22 mouse cellular contexts compared by ENCODE assay signal in the genomic region with DNA sequence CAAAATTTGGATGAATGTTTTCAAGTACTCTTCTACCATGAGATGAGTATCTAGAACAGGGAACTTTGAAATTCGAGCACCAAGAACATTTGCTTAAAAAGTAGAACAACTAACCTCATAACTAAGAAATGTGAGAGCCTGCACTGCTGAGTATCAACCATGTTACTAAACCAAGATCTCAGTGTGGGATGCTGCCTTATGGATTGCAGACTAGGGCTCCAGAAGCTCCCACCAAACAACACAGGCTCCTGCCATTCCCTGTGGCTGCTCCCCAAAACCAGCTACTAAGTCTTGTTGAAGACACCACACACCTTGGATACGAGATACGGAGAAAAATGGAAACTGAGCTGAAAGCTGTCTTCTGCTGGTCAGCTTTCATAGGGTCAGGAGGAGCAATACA. TPM values are rescaled to one million over a fixed set of nuclear protein-coding genes. Genes with fewer than 3 reads are reported as not detected.
DNase-seq lines count a peak whose midpoint lies in the region; ATAC-seq and TF ChIP-seq lines count a peak whose summit lies in the region.
"Had no signal": no experiment of that assay in that cellular context is flagged by ENCODE, and none has a peak within 500 bp of the region (broad histone marks: within the 10 kb centered on the region; RNA-seq: fewer than 3 reads in every experiment).

No protein-coding gene starts in this region.

- H3K9me3 ChIP-seq in heart, embryonic 16.5 days (replicated peaks; ENCODE audit: control insufficient read depth, low read length), result no peaks in the 10 kb centered on the region
- H3K9me3 ChIP-seq in heart, embryonic 11.5 days (replicated peaks; ENCODE audit: control insufficient read depth, low read length), result no peaks in the 10 kb centered on the region
- no peaks in the 10 kb centered on the region for H3K9me3 ChIP-seq in lung, embryonic 16.5 days (ENCODE audit: control insufficient read depth, low read length)
- no peaks in the 10 kb centered on the region for H3K9me3 ChIP-seq in midbrain, embryonic 13.5 days
- H3K9me3 ChIP-seq: midbrain, embryonic 12.5 days; neural tube, embryonic 12.5 days had no signal

- H3K4me3 ChIP-seq in heart, embryonic 16.5 days (ENCODE audit: low read length), result no peak overlapping the region
- no peak overlapping the region for H3K4me3 ChIP-seq in heart, embryonic 11.5 days (ENCODE audit: low read depth, low read length)
- no peak overlapping the region for H3K4me3 ChIP-seq in lung, embryonic 16.5 days (ENCODE audit: low read length)
- H3K4me3 ChIP-seq in midbrain, embryonic 13.5 days (replicated peaks), result no peak overlapping the region
- H3K4me3 ChIP-seq in cerebellum, adult 2 months (replicated peaks; ENCODE audit: insufficient read depth, low read depth, low read length), result no peak overlapping the region
- H3K4me3 ChIP-seq: midbrain, embryonic 12.5 days; neural tube, embryonic 12.5 days had no signal

- no peak for TF ChIP-seq CTCF in cerebellum, adult 2 months (IDR thresholded peaks at IDR 0.05; ENCODE audit: borderline replicate concordance, insufficient read depth, low read depth, low read length)

- WGBS in heart, embryonic 16.5 days, result 86% methylated on average over 3 of the region's 3 CpGs
- 81% methylated on average over 3 of the region's 3 CpGs for WGBS in heart, embryonic 11.5 days (ENCODE audit: insufficient replicate concordance)
- 94% methylated on average over 3 of the region's 3 CpGs for WGBS in lung, embryonic 16.5 days
- WGBS in midbrain, embryonic 13.5 days, result 87% methylated on average over 3 of the region's 3 CpGs
- 93% methylated on average over 3 of the region's 3 CpGs for WGBS in cerebellum, adult 2 months

- no peaks in the 10 kb centered on the region for H3K27me3 ChIP-seq in heart, embryonic 16.5 days (ENCODE audit: control insufficient read depth, insufficient read depth, low read length)
- H3K27me3 ChIP-seq in heart, embryonic 11.5 days (ENCODE audit: control insufficient read depth, insufficient read depth, low read length), result no peaks in the 10 kb centered on the region
- no peaks in the 10 kb centered on the region for H3K27me3 ChIP-seq in lung, embryonic 16.5 days (ENCODE audit: control insufficient read depth, insufficient read depth, low read depth, low read length)
- no peaks in the 10 kb centered on the region for H3K27me3 ChIP-seq in midbrain, embryonic 13.5 days
- no peaks in the 10 kb centered on the region; the same call in 1 of the 2 replicates for H3K27me3 ChIP-seq in cerebellum, adult 2 months (ENCODE audit: control insufficient read depth, insufficient read depth, low read length)
- H3K27me3 ChIP-seq: midbrain, embryonic 12.5 days; neural tube, embryonic 12.5 days; Patski had no signal

- TF ChIP-seq POLR2A in cerebellum, adult 2 months (IDR thresholded peaks at IDR 0.05; ENCODE audit: borderline replicate concordance, insufficient read depth, low read length), result no peak

- peak; percentile 96 for ATAC-seq in frontal cortex, adult (ENCODE audit: low TSS enrichment)
- ATAC-seq in heart, embryonic 16.5 days (replicated peaks; ENCODE audit: extremely low read depth, insufficient read depth, low FRiP score), result no peak
- ATAC-seq in heart, embryonic 11.5 days (replicated peaks; ENCODE audit: insufficient number of reproducible peaks, low FRiP score, low TSS enrichment), result no peak
- no peak for ATAC-seq in lung, embryonic 16.5 days (ENCODE audit: low read depth)
- ATAC-seq in midbrain, embryonic 13.5 days, result no peak
- ATAC-seq: CD4-positive, CD25-positive, alpha-beta regulatory T cell, adult 4 months; forebrain, embryonic 16.5 days had no signal

- H3K4me1 ChIP-seq in heart, embryonic 16.5 days (ENCODE audit: control insufficient read depth, insufficient read depth, low read length), result peaks cover 5% of the 10 kb centered on the region; the same call in 1 of the 2 replicates
- H3K4me1 ChIP-seq in heart, embryonic 11.5 days (ENCODE audit: control insufficient read depth, insufficient read depth, low read length), result no peaks in the 10 kb centered on the region
- H3K4me1 ChIP-seq in lung, embryonic 16.5 days (replicated peaks; ENCODE audit: control insufficient read depth, insufficient read depth, low read length), result peaks cover 10% of the 10 kb centered on the region
- H3K4me1 ChIP-seq in midbrain, embryonic 13.5 days (replicated peaks), result 0 out of 2 replicates have a peak, but pooled peaks cover 6% of the 10 kb centered on the region
- no peaks in the 10 kb centered on the region for H3K4me1 ChIP-seq in cerebellum, adult 2 months (ENCODE audit: control insufficient read depth, insufficient read depth, low read length)
- H3K4me1 ChIP-seq: neural tube, embryonic 12.5 days had no signal

- no peak overlapping the region for H3K4me2 ChIP-seq in heart, embryonic 16.5 days (ENCODE audit: low read depth, low read length)
- H3K4me2 ChIP-seq in heart, embryonic 11.5 days, result no peak overlapping the region
- no peak overlapping the region for H3K4me2 ChIP-seq in lung, embryonic 16.5 days (ENCODE audit: low read depth, low read length)
- H3K4me2 ChIP-seq in midbrain, embryonic 13.5 days (replicated peaks), result no peak overlapping the region
- H3K4me2 ChIP-seq: liver, embryonic 11.5 days; midbrain, embryonic 12.5 days; neural tube, embryonic 12.5 days had no signal

- peak overlapping the region; percentile 56 for H3K27ac ChIP-seq in heart, embryonic 16.5 days (ENCODE audit: low read length)
- no peak overlapping the region for H3K27ac ChIP-seq in heart, embryonic 11.5 days (ENCODE audit: low read depth, low read length)
- peak overlapping the region; percentile 44 for H3K27ac ChIP-seq in lung, embryonic 16.5 days (ENCODE audit: low read length)
- H3K27ac ChIP-seq in midbrain, embryonic 13.5 days, result no peak overlapping the region
- H3K27ac ChIP-seq in cerebellum, adult 2 months (ENCODE audit: insufficient read depth, low read length), result no peak overlapping the region
- H3K27ac ChIP-seq: midbrain, embryonic 12.5 days; neural tube, embryonic 12.5 days had no signal

- no peaks in the 10 kb centered on the region for H3K36me3 ChIP-seq in heart, embryonic 16.5 days (ENCODE audit: control insufficient read depth, insufficient read depth)
- no peaks in the 10 kb centered on the region for H3K36me3 ChIP-seq in heart, embryonic 11.5 days (ENCODE audit: control insufficient read depth, insufficient read depth, low read length)
- H3K36me3 ChIP-seq in lung, embryonic 16.5 days (ENCODE audit: control insufficient read depth, insufficient read depth, low read length), result no peaks in the 10 kb centered on the region
- H3K36me3 ChIP-seq in midbrain, embryonic 13.5 days, result no peaks in the 10 kb centered on the region
- H3K36me3 ChIP-seq: midbrain, embryonic 12.5 days; neural tube, embryonic 12.5 days had no signal

- DNase-seq in frontal cortex, postnatal 36 days (ENCODE audit: low spot score in 2 of 2), result no peak
- no peak for DNase-seq in lung, postnatal 4 days
- DNase-seq in cerebellum, adult 2 months, result no peak
- DNase-seq: adrenal gland, adult 8-10 months; cerebellum, adult 11 months; cerebellum, postnatal 36 days; lung, adult 2 months; thymus, adult 18-20 months; thymus, postnatal 4 days had no signal

- H3K9ac ChIP-seq in heart, embryonic 16.5 days (ENCODE audit: low read length), result no peak overlapping the region
- H3K9ac ChIP-seq in heart, embryonic 11.5 days (ENCODE audit: low read depth, low read length), result no peak overlapping the region
- H3K9ac ChIP-seq in lung, embryonic 16.5 days (ENCODE audit: low read length), result no peak overlapping the region
- H3K9ac ChIP-seq in midbrain, embryonic 13.5 days (replicated peaks), result no peak overlapping the region
- H3K9ac ChIP-seq: midbrain, embryonic 12.5 days; neural tube, embryonic 12.5 days had no signal

RNA-seq across cellular contexts. Expression of a gene that starts 37.4 kb away (rescaled TPM):
- 7.3 and 7.8 TPM in 2 replicates for polyA plus RNA-seq in heart, embryonic 16.5 days (2015; fragmentation: Nextera tagmentation; extraction: Ambion mirVana)
- polyA plus RNA-seq in heart, embryonic 11.5 days (2014; fragmentation: Nextera tagmentation; extraction: Ambion mirVana), result 8.0 and 8.1 TPM in 2 replicates
- polyA plus RNA-seq in lung, embryonic 16.5 days (2015; fragmentation: Nextera tagmentation; extraction: Ambion mirVana), result 9.4 and 10.0 TPM in 2 replicates
- polyA plus RNA-seq in midbrain, embryonic 13.5 days (2015; fragmentation: Nextera tagmentation; extraction: Ambion mirVana), result 3.1 and 3.4 TPM in 2 replicates
- 0.54 and 0.76 TPM in 2 replicates for polyA plus RNA-seq in cerebellum, adult 2 months (2012; rRNA removed)

RNA-seq across cellular contexts. Expression of a gene that starts 46.5 kb away (rescaled TPM):
- not detected in 2 replicates for polyA plus RNA-seq in heart, embryonic 16.5 days (2015; fragmentation: Nextera tagmentation; extraction: Ambion mirVana)
- not detected in 2 replicates for polyA plus RNA-seq in heart, embryonic 11.5 days (2014; fragmentation: Nextera tagmentation; extraction: Ambion mirVana)
- polyA plus RNA-seq in lung, embryonic 16.5 days (2015; fragmentation: Nextera tagmentation; extraction: Ambion mirVana), result not detected in 2 replicates
- not detected in 2 replicates for polyA plus RNA-seq in midbrain, embryonic 13.5 days (2015; fragmentation: Nextera tagmentation; extraction: Ambion mirVana)
- polyA plus RNA-seq in cerebellum, adult 2 months (2012; rRNA removed), result not detected in 2 replicates
- polyA plus RNA-seq: CD4-positive, CD25-positive, alpha-beta regulatory T cell, adult 4 months; forebrain, embryonic 16.5 days; hindbrain, embryonic 11.5 days; limb, embryonic 11.5 days; liver, embryonic 11.5 days; lung, adult 2 months; midbrain, embryonic 12.5 days; neural tube, embryonic 12.5 days; Patski had no signal

Comparison
In these comparisons a context has a peak if more than half of its experiments do, and no peak if none do; other contexts are left out.
1. H3K27ac ChIP-seq: peak in heart, embryonic 16.5 days (single experiment) and lung, embryonic 16.5 days (single experiment); none in heart, embryonic 11.5 days (single experiment), midbrain, embryonic 13.5 days (single experiment) and cerebellum, adult 2 months (single experiment).